Mouse (Mus musculus) cerebellum, adult 11-12 months (tissue): ENCODE measurements around the gene Prkca.

ENCODE experiments used
- DNase-seq: peaks from one replicate; pipeline ENCODE4 v3.0.0; 2022

Gene Prkca

GRCm38 (mm10) chr11:108200679-108201586 is 142.8 kb downstream of the Prkca start:
- DNase-seq = no peak

GRCm38 (mm10) chr11:108199429-108199985 is 144.2 kb downstream of the Prkca start:
- no peak for DNase-seq

GRCm38 (mm10) chr11:108198592-108198991 is 145.1 kb downstream of the Prkca start:
- DNase-seq = no peak

GRCm38 (mm10) chr11:108197427-108198218 is 146.1 kb downstream of the Prkca start:
- DNase-seq = no peak

- no peak for DNase-seq
Measured at GRCm38 (mm10) chr11:108196796-108197195, 146.9 kb downstream of the Prkca start.

- no peak for DNase-seq
Measured at GRCm38 (mm10) chr11:108190298-108190697, 153.4 kb downstream of the Prkca start.

- DNase-seq = no peak
Measured at GRCm38 (mm10) chr11:108189362-108189761, 154.4 kb downstream of the Prkca start.

- DNase-seq = no peak
Measured at GRCm38 (mm10) chr11:108182421-108182820, 161.3 kb downstream of the Prkca start.

GRCm38 (mm10) chr11:108181012-108181713 is 162.6 kb downstream of the Prkca start:
- no peak for DNase-seq

- no peak for DNase-seq
Measured at GRCm38 (mm10) chr11:108178802-108179201, 164.9 kb downstream of the Prkca start.

- DNase-seq = no peak
Measured at GRCm38 (mm10) chr11:108178258-108178657, 165.5 kb downstream of the Prkca start.

- no peak for DNase-seq
Measured at GRCm38 (mm10) chr11:108176715-108177114, 167.0 kb downstream of the Prkca start.

- no peak for DNase-seq
Measured at GRCm38 (mm10) chr11:108171917-108172316, 171.8 kb downstream of the Prkca start.

GRCm38 (mm10) chr11:108171260-108171659 is 172.5 kb downstream of the Prkca start:
- no peak for DNase-seq

GRCm38 (mm10) chr11:108170107-108170506 is 173.6 kb downstream of the Prkca start:
- no peak for DNase-seq

GRCm38 (mm10) chr11:108165725-108166124 is 178.0 kb downstream of the Prkca start:
- no peak for DNase-seq

- DNase-seq = no peak
Measured at GRCm38 (mm10) chr11:108162639-108163038, 181.1 kb downstream of the Prkca start.

- no peak for DNase-seq
Measured at GRCm38 (mm10) chr11:108162110-108162509, 181.6 kb downstream of the Prkca start.

- DNase-seq = no peak
Measured at GRCm38 (mm10) chr11:108160056-108160455, 183.7 kb downstream of the Prkca start.

GRCm38 (mm10) chr11:108158046-108158445 is 185.7 kb downstream of the Prkca start:
- DNase-seq = no peak

GRCm38 (mm10) chr11:108157074-108157473 is 186.7 kb downstream of the Prkca start:
- DNase-seq = no peak

GRCm38 (mm10) chr11:108156107-108156506 is 187.6 kb downstream of the Prkca start:
- DNase-seq = no peak

GRCm38 (mm10) chr11:108155088-108155580 is 188.6 kb downstream of the Prkca start:
- DNase-seq = no peak
